Mouse (Mus musculus): ENCODE measurements around the gene N4bp2.
"Not testable (repeated sequence)": the region's sequence is repeated elsewhere in the genome, so short reads cannot be mapped to it uniquely, and the experiment has no call there.

Gene N4bp2

DNA sequence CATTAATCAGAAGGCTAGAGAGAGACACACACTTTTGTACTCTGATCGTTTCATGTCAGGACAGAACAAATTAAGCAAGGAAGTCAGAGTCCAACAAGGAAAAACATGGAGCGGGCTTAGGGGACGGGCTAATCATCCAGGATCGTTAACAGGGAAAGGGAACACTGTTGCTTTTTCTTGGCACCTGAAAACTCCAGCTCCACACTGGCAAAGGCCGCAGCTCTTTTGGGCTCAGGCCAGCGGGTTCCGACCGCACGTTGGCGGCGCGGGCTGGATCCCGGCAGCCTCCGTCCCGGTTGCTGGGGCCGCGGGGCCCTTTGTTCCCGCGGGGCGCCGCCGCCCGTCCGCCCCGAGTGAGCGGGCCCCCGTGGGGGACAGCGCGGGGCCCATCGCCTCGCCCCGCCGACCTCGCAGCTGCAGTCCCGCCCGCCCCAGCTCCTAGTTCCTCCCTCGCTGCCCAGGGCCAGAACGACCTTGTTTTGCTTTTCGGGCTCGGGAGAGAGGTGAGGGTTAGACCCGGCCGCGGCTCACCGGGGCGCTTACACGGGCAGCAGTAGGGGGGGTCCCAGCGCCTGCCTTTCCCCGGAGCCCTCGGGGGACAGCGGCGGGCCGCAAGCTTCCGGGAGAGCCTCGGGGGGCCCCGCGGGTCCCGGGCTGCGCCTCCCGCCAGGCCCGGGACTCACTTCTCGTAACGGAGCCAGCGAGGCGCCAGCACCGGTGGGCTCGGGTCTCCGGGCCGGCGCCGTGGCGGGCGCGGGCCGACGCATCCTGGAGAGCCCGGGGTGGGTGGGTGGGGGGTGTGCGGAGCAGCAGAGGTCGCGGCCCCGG lies at the start of gene N4bp2:
Gene N4bp2, plus strand, starts transcription at position 434 of the 828 bp plus-strand sequence.
- peak; percentile 47 to 75 for DNase-seq (ENCODE audit: low spot score in 2 of 2)

DNA sequence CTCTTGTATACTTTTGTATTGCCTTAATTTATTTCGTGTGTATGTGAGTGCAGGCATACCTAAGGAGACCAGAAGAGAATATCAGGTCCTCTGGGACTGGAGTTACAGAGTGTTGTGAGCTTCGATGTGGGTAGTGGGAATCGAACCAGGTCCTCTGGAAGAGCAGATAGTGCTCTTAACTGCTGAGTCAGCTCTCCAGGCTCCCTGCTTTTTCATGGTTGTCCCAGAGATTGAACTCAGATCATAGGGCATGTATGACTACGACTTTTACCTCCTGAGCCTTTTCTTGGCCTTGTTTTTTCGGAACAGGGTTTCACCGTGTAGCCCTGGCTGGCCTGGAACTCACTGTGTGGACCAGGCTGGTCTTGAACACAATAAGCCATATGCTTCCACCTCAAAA lies 48.2 kb upstream of the N4bp2 start:
- no peak for DNase-seq (ENCODE audit: low spot score in 2 of 2)

DNA sequence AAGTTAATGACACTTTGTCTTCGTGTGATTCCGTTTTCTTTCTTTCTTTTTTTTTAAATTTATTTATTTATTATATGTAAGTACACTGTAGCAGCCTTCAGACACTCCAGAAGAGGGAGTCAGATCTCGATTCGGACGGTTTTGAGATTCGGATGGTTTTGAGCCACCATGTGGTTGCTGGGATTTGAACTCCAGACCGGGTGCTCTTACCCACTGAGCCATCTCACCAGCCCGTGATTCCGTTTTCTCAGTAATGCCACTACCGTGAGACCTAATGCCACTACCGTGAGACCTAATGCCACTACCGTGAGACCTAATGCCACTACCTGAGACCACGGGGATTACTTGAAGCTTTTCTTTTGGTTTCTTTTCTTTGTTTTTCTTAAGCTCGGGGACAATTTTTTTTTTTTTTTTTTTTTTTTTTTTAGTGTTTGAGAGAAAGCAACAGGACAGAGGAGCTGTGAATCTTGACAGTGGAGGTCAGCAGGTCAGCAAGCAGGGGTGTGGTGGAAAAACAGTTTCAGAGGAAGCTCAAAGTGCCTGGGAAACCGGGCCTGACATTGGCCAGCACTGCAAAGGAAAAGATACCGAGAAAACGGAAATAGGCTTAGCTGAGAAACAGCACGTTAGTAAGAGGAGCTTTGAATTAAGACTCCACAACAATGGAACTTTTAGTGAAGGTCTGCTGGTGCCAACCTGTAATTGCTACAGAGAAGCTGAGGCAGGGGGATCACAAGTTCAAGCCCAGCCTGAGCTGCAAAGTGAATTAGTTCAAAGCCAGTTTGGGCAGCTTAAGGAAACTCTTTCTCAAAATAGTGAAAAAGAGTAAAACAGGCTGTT lies 46.0 kb upstream of the N4bp2 start:
- DNase-seq (ENCODE audit: low spot score in 2 of 2) = no peak

DNA sequence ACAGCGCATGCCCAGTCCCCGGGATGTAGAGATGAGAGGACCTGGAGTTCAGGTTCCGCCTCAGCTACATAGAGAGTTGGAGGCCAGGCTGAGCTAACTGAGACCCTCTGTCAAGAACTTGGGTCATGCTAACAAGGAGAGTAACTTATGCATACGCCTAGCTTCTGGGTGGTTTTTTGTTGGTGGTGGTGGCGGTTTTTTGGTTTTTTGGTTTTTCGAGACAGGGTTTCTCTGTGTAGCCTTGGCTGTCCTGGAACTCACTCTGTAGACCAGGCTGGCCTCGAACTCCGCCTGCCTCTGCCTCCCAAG lies 45.5 kb upstream of the N4bp2 start:
- not testable (repeated sequence) for DNase-seq (ENCODE audit: low spot score in 2 of 2)

DNA sequence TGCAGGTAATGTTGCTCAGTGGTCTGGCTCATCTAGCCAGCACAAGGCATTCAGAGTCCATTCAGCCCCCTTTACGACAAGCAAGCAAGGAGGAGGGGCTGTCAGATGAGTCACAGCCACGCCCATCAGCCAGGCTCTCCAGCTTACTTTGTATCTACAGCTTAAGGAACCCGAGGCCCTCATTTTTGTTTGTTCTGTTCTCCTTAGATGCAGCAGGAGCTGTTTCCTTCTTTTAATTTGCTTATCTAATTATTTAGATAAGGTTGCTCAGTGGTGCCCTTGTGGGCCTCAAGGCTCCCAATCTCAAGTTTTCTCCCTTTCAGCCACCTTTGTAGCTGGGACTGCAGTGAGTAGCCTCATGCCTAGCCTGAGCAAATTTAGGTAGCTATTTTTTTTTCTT lies 45.0 kb upstream of the N4bp2 start:
- no peak for DNase-seq (ENCODE audit: low spot score in 2 of 2)

DNA sequence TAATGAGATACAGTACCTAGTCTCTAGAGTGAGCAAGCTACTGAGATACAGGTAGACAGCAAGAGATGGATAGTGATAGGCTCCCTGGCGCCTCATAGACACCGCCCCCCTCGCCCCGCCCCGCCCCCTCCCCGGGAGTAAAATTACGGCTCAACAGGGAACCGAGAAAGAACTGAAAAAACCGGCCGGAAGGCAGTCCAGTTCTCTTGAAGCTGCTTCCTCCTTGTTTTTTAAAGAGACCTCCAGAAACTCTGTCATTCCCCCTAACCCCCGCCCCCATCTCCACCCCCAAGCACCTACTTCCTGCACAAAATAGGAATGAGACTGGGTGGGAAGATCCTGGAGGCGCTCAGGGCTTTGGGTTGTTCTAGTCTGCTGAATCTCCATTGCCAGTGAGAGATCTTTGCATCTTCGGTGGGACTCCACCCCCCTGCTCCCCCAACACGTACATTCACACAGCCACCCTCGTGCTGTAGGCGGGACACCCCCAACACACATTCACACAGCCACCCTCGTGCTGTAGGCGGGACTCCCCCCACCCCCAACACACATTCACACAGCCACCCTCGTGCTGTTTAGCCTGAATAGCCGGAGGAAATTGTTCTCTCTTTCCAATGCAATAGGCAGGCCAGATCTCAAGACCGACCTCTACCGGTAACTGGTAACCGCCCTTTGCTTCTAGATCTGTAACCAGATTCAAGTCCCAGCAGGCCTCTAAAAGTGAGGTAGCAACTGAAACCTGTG lies 38.8 kb upstream of the N4bp2 start:
- DNase-seq (ENCODE audit: low spot score in 2 of 2) = peak in 1 of 2 experiments; percentile 15

DNA sequence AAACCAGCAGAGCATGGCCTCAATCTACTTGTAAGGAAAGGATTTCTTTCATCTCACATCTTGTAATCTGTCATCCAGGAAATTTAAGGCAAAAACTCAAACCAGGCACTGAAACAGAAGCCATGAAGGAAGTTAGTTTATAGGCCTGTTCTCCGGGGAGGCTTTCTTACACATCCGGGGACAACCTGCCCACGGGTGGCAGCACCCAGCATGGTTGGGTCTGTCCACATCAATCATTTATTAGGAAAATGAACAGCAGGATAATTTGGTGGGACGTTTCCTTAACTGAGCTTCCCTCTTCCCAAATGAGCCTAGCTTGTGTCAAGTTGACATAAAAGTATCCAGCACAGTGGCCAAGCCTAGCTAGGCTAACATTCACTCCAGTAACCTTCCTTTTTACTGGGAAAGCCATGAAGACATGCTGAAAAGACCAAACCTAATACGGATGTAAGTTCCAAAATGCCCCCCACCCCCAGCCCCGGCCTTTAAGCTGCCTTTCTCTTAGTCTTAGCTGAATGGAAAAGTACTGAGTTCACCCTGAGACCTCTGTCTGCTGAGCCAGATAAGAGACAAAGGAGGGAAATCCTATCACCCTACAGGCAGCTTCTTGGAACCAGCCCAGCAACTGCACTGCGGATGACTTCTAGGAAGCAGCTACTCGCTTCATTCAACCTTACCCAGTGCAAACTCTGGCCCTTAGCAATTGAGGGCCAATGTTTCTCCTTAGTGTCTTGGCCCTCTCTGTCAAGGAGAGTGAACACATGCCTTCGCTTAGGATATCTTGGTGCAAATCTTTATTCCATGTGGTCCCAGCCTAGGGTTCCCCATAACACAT lies 31.9 kb upstream of the N4bp2 start:
- no peak for DNase-seq (ENCODE audit: low spot score in 2 of 2)

DNA sequence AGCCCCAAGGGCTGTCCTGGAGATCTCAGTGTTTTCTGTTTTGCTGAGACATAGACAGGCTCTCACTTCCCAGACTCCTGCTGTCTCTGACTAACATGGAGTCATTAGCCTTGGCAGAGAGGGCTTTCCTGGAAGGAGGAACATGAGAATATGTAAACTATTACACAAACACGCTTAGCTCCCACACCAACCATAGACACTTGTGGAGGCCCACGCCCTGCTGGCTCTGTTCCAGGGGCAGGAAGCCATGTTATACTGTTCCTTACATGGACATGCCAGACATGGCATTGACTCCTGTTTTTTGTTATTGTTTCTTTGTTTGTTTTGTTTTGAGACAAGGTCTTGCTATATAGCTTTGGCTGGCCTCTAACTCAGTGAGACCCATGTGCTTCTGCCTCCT lies 27.7 kb upstream of the N4bp2 start:
- DNase-seq (ENCODE audit: low spot score in 2 of 2) = no peak

DNA sequence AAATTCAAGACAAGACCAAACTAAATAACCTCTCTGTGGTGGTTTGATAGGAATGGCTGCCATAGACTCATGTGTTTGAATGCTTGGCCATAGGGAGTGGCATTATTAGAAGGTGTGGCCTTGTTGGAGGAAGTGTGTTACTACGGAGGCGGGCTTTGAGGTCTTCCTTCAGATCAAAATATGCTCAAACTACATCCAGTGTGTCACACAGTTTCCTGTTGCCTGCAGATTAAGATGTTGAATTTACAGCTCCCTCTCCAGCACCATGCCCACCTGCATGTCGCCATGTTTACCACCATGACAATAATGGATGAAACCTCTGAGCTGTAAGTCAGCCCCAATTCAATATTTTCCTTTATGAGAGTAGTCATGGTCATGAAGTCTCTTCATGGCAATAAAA lies 24.0 kb upstream of the N4bp2 start:
- DNase-seq (ENCODE audit: low spot score in 2 of 2) = no peak

DNA sequence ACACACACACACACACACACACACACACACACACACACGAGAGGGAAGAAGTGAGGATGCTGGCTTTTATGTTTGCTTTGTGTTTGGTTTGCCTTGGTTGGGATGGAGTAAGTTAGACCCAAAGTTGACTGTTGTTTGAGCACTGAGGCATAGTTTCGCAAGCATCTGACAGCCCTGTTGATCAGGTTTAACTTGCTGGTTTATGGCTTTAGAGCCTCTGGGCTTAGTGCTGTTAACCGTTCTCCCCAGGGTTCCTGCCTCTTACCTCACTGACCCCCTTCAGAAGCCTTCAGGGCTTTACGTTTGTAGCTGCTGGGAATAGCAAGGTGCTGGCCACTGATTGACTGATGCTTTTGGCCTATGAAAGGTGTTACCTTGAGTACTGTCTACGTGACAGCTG lies 16.4 kb upstream of the N4bp2 start:
- no peak for DNase-seq (ENCODE audit: low spot score in 2 of 2)

DNA sequence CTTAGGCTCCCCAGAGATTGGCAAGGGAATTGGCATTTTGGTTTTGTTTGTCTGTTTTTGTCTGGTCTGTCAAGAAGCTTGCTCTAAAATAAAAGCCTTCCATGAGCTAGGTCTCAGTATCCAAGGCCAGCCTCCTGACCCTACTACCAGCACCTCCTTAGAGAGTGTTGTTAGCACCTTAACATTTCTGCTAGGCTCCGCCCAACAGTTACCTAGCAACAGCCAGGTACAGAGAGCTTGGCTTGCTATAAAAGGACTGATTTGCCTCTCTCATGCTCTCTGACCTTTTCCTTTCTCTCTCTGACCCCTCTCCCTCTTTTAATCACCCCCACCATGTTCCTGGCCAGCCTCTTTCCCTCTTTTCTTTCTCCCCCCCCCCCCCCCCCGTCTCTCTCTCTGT lies 14.9 kb upstream of the N4bp2 start:
- no peak for DNase-seq (ENCODE audit: low spot score in 2 of 2)

DNA sequence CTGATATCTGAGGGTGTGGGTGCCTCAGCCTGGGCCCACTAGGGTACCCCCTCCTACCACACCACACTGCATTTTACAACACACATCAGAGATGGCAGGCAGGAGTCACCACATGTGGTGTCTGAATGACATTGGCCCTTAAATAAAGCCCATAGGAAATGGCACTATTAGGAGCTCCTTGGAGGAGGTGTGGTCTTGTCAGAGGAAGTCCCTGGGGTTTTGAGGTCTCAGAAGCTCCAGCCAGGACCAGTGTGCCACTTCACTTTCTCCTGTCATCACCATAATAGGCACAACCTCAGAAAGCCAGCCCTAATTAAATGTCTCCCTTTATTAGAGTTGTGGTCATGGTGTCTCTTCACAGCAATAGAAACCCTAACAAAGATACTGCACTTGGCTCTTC lies 14.4 kb upstream of the N4bp2 start:
- no peak for DNase-seq (ENCODE audit: low spot score in 2 of 2)

DNA sequence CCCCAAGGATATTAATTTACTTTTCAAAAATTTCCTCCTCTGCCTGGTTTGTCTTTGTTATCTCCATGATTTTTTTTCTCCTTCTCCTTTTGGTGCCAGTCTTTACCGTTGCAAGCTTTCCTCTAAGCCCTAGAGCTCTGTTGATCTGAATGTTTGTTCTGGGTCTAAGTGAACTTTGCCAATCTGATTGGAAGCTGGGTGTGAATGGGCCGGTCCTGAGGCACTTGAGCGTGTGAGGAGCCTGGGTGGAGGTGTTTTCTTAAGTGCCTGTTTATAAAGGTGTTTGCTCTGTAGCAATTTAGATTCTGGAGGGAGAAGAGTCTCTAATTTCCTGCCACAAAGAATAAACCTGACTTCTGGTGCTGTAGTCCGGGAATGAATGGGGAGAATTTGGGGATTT lies 11.3 kb upstream of the N4bp2 start:
- no peak for DNase-seq (ENCODE audit: low spot score in 2 of 2)

DNA sequence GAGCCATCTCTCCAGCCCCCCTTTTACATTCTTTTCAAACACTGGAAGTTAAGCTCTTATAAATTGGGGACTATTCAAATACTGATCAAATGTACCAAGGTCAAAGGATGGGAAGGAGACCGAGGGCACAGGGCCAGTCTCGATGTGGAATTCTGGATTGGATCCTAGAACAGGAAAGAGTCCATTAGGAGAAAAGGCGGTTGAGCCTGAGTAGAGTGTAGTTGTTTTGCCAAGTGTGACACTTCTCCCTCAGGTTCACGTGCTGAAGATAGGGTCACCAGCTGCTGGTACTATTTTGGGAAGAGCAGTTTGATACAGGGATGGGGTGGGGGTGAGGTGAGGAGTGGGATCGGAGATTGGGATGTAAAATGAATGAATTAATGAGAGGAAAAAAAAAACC lies 7.5 kb upstream of the N4bp2 start:
- no peak for DNase-seq (ENCODE audit: low spot score in 2 of 2)

DNA sequence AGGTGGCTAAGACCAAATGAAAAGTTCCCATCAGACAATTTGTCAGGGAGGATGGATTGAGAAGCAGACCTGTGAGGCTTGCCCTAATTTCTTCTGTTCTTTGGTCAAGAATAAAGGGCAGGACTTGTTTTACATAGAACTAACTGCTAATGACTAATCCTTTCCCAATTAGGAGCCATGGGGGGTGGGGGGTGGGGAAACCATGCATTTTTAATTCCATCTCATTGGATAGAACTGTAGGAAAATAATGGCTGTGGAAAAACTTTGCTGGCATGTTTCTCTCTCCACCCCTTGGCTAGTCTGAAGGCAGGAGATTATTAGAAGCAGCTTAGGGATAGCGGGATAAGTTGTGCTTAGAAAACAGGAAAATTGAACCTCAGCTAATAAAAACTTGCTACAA lies 6.2 kb upstream of the N4bp2 start:
- DNase-seq (ENCODE audit: low spot score in 2 of 2) = no peak

DNA sequence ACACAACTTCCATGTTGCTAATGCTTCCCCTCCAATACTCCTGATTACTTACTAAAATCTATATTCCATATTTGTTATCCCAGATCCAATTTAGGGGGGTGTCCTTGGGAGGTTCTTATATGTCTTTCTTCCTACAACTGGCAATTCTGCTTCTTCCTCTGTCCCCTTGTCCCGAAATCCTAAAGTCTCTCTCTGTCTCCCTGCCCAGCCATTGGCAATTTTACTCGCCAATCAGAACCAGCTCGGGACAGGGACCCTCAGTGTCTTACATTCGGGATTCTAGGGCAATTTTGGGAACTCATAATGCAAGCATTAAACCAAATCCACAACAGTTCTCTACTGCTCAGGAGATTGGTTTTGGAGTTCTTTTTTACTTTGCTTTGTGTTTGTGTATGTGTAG lies 3.3 kb upstream of the N4bp2 start:
- DNase-seq (ENCODE audit: low spot score in 2 of 2) = no peak

DNA sequence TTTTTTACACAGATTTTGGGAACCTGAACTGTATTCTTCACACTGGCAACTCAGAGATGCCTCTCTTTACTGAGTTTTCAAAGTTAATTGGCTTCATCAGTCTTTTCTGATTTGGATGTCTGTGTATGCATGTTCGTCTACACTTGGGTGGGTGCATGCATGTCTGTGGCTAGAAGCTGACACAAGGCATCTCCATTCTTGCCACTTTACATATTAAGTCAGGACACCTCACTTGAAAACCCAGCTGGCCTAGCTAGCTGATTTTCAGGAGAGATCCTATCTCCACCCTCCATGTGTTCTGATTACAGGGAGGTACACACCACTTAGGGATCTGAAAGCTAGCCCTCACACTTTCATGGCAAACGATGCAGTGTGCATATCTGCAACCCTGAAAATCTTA lies 2.7 kb upstream of the N4bp2 start:
- DNase-seq (ENCODE audit: low spot score in 2 of 2) = no peak

DNA sequence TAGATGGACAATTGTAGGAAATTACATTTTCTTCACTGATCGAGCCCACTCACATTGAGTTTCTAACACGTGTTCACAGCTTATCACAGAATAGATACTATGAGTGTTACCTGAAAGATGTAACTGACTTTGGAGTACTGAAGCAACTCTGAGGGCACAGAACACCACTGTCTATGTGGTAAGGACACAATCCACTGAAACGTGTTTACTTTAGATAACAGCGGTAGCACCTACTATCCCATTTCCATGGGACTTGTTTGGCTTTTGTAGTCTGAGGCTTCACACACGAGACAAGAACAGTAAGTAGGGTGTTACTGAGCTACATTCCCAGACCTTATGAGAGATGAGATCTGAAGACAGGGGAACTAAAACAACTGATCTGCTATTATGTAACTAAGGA lies 2.3 kb upstream of the N4bp2 start:
- no peak for DNase-seq (ENCODE audit: low spot score in 2 of 2)

DNA sequence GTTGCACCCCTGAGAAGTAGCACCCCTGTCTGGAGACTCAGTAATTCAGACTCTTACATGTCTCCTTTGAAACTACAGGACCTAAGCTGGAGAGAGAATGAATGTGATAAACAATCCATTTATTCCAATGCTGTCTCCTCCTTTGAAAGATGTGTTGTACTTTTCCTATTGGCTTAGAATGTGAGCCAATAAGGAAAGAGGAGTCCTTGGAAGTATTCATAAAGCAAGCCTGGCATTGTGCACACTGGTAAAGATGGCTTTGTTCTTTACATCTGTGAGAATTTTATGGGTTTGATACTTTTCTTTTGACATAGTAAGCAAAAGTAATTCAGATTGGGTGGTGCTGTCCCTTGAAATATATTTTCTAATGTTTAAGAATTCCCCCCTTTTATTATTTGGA lies 1.4 kb upstream of the N4bp2 start:
- no peak for DNase-seq (ENCODE audit: low spot score in 2 of 2)

DNA sequence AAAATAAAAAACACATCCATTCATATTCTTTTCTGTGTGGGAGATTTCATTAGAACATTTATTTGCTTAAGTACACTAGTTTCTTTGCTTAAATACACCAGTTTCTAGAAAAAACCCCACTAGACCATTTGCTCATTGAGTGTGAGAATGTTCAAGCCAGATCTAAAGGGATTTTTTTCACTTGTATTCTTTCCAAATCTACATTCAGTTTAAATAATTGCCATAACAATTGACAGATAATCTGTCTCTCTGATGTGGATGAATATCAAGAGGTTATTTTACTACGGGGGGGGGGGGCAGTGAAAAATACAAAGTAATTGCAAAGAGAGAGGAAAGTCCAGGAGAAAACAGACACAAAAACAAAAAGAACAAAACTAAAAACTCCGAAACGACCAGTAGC lies 635 bp upstream of the N4bp2 start:
- DNase-seq (ENCODE audit: low spot score in 2 of 2) = no peak

DNA sequence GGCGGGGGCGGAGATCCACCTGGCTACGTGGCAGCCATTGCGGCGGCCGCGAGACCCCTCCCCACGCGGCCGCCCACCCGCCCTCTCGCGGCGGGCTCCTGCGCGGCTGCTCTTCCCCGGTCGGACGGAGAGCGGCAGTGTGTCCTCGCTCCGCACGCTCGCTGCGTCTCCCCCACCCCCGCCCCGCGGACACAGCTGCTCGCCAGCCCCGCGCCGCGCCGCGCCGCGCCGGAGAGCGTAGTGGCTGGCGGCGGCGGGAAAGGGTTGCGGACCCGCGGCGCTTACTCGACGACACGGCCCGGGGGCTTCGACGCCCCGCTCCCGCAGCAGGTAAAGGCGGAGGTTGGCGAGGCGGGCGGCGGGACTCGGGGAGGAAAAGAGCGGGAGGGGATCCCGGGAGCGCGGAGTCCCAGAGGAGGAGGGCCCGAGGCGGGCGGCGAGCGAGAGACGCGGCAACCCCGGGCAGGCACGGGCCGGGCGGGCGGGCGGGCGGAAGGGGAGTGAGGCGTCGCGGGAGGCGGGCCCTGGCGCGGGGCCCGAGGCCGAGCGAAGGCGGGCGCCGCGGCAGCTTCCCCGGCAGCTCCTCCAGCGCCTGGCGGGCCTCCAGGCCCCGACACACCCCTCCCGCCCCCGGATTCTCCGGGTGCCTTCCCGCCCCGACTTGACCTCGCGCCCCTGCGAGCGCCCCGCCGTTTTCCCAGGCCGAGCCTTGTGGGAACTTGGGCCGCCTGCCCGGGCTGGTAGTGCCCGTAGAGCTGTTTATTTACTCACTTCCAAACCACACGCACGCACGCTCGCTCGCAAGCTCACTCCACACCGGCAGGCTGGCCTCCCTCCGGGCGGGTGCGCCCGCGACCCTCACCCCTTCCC lies 830 bp downstream of the N4bp2 start:
- DNase-seq (ENCODE audit: low spot score in 2 of 2) = peak; percentile 55 to 78
